Mouse (Mus musculus): ENCODE data around the gene Usp21.

The Usp21 gene

DNA sequence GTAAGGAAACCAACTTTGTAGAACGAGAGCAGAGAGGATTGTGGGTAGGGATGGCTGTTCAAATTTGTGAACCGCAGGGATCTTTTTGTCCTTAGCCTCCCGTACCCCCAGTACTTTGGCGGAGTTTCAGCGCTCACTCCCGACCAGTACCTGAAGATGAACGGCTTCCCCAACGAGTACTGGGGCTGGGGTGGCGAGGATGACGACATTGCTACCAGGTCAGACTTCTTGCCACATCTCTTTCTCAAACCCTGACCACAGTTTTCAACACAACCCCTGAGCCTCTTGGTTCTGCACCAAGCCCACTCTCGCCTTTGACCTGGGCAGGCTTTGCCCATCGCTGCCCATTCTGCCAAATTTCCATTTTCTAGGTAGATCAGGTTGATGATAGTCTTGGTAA lies 13.6 kb downstream of the Usp21 start:
- Histone ChIP-seq H3K4me3 (replicated peaks; ENCODE audit: low read length) (0 out of 2 replicates have a peak overlapping the region, but pooled peaks have one; percentile 26), H3K36me3 (ENCODE audit: insufficient read depth, low read length) (peaks cover 77% of the 10 kb centered on the region), H3K27me3 (ENCODE audit: insufficient read depth, low read length) (peaks cover 4% of the 10 kb centered on the region; the same call in 1 of the 2 replicates), H3K9me3 (ENCODE audit: low read length) (no peaks in the 10 kb centered on the region), H3K4me1 (replicated peaks; ENCODE audit: low read depth, low read length) (peaks cover 47% of the 10 kb centered on the region)
- no peak for TF ChIP-seq NANOG (IDR thresholded peaks at IDR 0.05; ENCODE audit: borderline replicate concordance, low read length)
- TF ChIP-seq CTCF (conservative IDR thresholded peaks at IDR 0.05; ENCODE audit: low read length) = no peak
- TF ChIP-seq POU5F1 (IDR thresholded peaks at IDR 0.05; ENCODE audit: borderline replicate concordance, low read length) = no peak

DNA sequence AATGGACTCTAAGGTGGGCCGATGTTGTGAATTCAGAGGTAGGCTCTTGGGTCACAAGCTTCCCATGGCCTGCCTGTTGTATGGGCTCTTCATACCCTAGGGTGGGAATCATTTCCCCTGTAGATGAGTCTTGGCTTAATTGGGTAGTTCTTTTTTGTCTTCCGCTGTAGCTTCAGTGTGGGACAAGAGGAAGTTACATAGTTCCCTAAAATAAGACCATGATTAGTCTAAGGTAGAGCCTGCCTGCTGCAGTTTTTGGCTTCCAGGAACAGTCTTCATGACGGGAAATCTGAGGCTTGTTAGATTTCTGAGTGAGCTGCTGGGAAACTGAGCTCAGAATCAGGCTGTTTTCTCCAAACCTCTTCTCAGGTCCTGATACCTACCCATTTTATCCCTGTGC lies 15.7 kb downstream of the Usp21 start:
- Histone ChIP-seq H3K4me3 (replicated peaks; ENCODE audit: low read length) (no peak overlapping the region), H3K27me3 (ENCODE audit: insufficient read depth, low read length) (peaks cover 4% of the 10 kb centered on the region; the same call in 1 of the 2 replicates), H3K36me3 (ENCODE audit: insufficient read depth, low read length) (peaks cover 56% of the 10 kb centered on the region), H3K9me3 (ENCODE audit: low read length) (no peaks in the 10 kb centered on the region), H3K4me1 (replicated peaks; ENCODE audit: low read depth, low read length) (peaks cover 40% of the 10 kb centered on the region)
- no peak for TF ChIP-seq NANOG (IDR thresholded peaks at IDR 0.05; ENCODE audit: borderline replicate concordance, low read length)
- TF ChIP-seq CTCF (conservative IDR thresholded peaks at IDR 0.05; ENCODE audit: low read length) = no peak
- TF ChIP-seq POU5F1 (IDR thresholded peaks at IDR 0.05; ENCODE audit: borderline replicate concordance, low read length) = no peak

DNA sequence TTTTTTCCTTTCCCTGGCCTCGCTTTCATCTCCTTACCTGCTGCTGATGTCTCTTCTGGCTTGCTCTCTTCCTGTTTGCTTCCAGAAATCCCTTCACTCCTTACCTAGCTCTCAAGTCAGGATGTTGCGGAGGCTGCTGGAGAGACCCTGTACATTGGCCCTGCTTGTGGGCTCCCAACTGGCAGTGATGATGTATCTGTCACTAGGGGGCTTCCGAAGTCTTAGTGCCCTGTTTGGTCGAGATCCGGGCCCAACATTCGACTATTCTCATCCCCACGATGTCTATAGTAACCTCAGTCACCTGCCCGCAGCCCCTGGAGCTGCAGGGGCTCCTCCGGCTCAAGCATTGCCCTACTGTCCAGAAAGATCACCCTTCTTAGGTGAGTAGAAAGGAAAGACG lies 16.2 kb downstream of the Usp21 start:
- no peak for TF ChIP-seq CTCF (conservative IDR thresholded peaks at IDR 0.05; ENCODE audit: low read length)
- TF ChIP-seq POU5F1 (IDR thresholded peaks at IDR 0.05; ENCODE audit: borderline replicate concordance, low read length) = no peak
- no peak for TF ChIP-seq NANOG (IDR thresholded peaks at IDR 0.05; ENCODE audit: borderline replicate concordance, low read length)
- H3K27me3 ChIP-seq (ENCODE audit: insufficient read depth, low read length) = peaks cover 4% of the 10 kb centered on the region; the same call in 1 of the 2 replicates
- peaks cover 52% of the 10 kb centered on the region for H3K36me3 ChIP-seq (ENCODE audit: insufficient read depth, low read length)
- no peaks in the 10 kb centered on the region for H3K9me3 ChIP-seq (ENCODE audit: low read length)
- H3K4me1 ChIP-seq (replicated peaks; ENCODE audit: low read depth, low read length) = peaks cover 38% of the 10 kb centered on the region
- H3K4me3 ChIP-seq (replicated peaks; ENCODE audit: low read length) = peak overlapping the region; percentile 93

DNA sequence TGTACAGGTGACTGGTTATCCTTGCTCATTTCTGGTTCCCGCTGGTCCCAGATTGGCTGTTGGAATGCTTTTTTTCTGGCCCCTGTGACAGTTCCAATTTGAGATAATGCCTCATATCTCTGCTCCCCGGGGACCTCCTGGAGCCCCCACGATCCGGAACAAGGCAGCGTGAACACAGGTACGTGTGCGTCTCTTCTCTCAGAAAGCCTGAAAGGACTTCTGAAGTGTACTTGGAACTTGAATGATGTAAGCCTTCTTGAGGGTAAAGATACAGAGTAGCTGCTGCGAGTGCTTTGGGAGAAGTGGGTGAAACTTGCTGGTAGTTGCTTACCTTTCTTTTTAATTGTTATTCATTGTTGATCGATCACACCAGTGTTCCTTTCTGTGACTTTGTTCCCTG lies 16.6 kb downstream of the Usp21 start:
- TF ChIP-seq NANOG (IDR thresholded peaks at IDR 0.05; ENCODE audit: borderline replicate concordance, low read length) = no peak
- no peak for TF ChIP-seq CTCF (conservative IDR thresholded peaks at IDR 0.05; ENCODE audit: low read length)
- peak overlapping the region; percentile 93 for H3K4me3 ChIP-seq (replicated peaks; ENCODE audit: low read length)
- no peaks in the 10 kb centered on the region for H3K9me3 ChIP-seq (ENCODE audit: low read length)
- H3K27me3 ChIP-seq (ENCODE audit: insufficient read depth, low read length) = peaks cover 4% of the 10 kb centered on the region; the same call in 1 of the 2 replicates
- peaks cover 38% of the 10 kb centered on the region for H3K4me1 ChIP-seq (replicated peaks; ENCODE audit: low read depth, low read length)
- H3K36me3 ChIP-seq (ENCODE audit: insufficient read depth, low read length) = peaks cover 48% of the 10 kb centered on the region

- peaks cover 4% of the 10 kb centered on the region; the same call in 1 of the 2 replicates for H3K27me3 ChIP-seq (ENCODE audit: insufficient read depth, low read length)
- H3K4me1 ChIP-seq (replicated peaks; ENCODE audit: low read depth, low read length) = peaks cover 38% of the 10 kb centered on the region
- no peak for TF ChIP-seq CTCF (conservative IDR thresholded peaks at IDR 0.05; ENCODE audit: low read length)
- no peak for TF ChIP-seq POU5F1 (IDR thresholded peaks at IDR 0.05; ENCODE audit: borderline replicate concordance, low read length)
- no peak for TF ChIP-seq NANOG (IDR thresholded peaks at IDR 0.05; ENCODE audit: borderline replicate concordance, low read length)
- peak overlapping the region; percentile 93 for H3K4me3 ChIP-seq (replicated peaks; ENCODE audit: low read length)
- H3K9me3 ChIP-seq (ENCODE audit: low read length) = no peaks in the 10 kb centered on the region
- H3K36me3 ChIP-seq (ENCODE audit: insufficient read depth, low read length) = peaks cover 41% of the 10 kb centered on the region
Observed at GRCm38 (mm10) chr1:171270573-171270900, 17.3 kb downstream of the Usp21 start.

- H3K4me3 ChIP-seq (replicated peaks; ENCODE audit: low read length) = peak within 1 kb of the TSS; percentile 93
- no peaks in the 10 kb centered on the region for H3K9me3 ChIP-seq (ENCODE audit: low read length)
- peaks cover 38% of the 10 kb centered on the region for H3K4me1 ChIP-seq (replicated peaks; ENCODE audit: low read depth, low read length)
- H3K36me3 ChIP-seq (ENCODE audit: insufficient read depth, low read length) = peaks cover 36% of the 10 kb centered on the region
- no peak for TF ChIP-seq NANOG (IDR thresholded peaks at IDR 0.05; ENCODE audit: borderline replicate concordance, low read length)
- TF ChIP-seq POU5F1 (IDR thresholded peaks at IDR 0.05; ENCODE audit: borderline replicate concordance, low read length) = no peak
- no peak for TF ChIP-seq CTCF (conservative IDR thresholded peaks at IDR 0.05; ENCODE audit: low read length)
- peaks cover 4% of the 10 kb centered on the region; the same call in 1 of the 2 replicates for H3K27me3 ChIP-seq (ENCODE audit: insufficient read depth, low read length)
Observed at GRCm38 (mm10) chr1:171269848-171270572, 17.8 kb downstream of the Usp21 start, which contains the start of gene B4galt3. Gene B4galt3 (plus strand): TSS chr1:171270328.

- no peaks in the 10 kb centered on the region for H3K9me3 ChIP-seq (ENCODE audit: low read length)
- peaks cover 29% of the 10 kb centered on the region for H3K4me1 ChIP-seq (replicated peaks; ENCODE audit: low read depth, low read length)
- H3K4me3 ChIP-seq (replicated peaks; ENCODE audit: low read length) = no peak overlapping the region
- peaks cover 19% of the 10 kb centered on the region for H3K36me3 ChIP-seq (ENCODE audit: insufficient read depth, low read length)
- H3K27me3 ChIP-seq (ENCODE audit: insufficient read depth, low read length) = peaks cover 4% of the 10 kb centered on the region; the same call in 1 of the 2 replicates
- TF ChIP-seq NANOG (IDR thresholded peaks at IDR 0.05; ENCODE audit: borderline replicate concordance, low read length) (no peak), POU5F1 (IDR thresholded peaks at IDR 0.05; ENCODE audit: borderline replicate concordance, low read length) (no peak), CTCF (conservative IDR thresholded peaks at IDR 0.05; ENCODE audit: low read length) (no peak)
Observed at GRCm38 (mm10) chr1:171268341-171268740, 19.4 kb downstream of the Usp21 start.

GRCm38 (mm10) chr1:171265971-171266744 lies 21.6 kb downstream of the Usp21 start:
- H3K4me1 ChIP-seq (replicated peaks; ENCODE audit: low read depth, low read length) = peaks cover 27% of the 10 kb centered on the region
- H3K27me3 ChIP-seq (ENCODE audit: insufficient read depth, low read length) = 0 out of 2 replicates have a peak, but pooled peaks cover 1% of the 10 kb centered on the region
- H3K36me3 ChIP-seq (ENCODE audit: insufficient read depth, low read length) = no peaks in the 10 kb centered on the region
- no peaks in the 10 kb centered on the region for H3K9me3 ChIP-seq (ENCODE audit: low read length)
- TF ChIP-seq POU5F1 (IDR thresholded peaks at IDR 0.05; ENCODE audit: borderline replicate concordance, low read length) = no peak
- no peak for TF ChIP-seq CTCF (conservative IDR thresholded peaks at IDR 0.05; ENCODE audit: low read length)
- no peak for TF ChIP-seq NANOG (IDR thresholded peaks at IDR 0.05; ENCODE audit: borderline replicate concordance, low read length)
- H3K4me3 ChIP-seq (replicated peaks; ENCODE audit: low read length) = no peak overlapping the region

Measured in E14TG2a.4 (cell line).